Mouse (Mus musculus) mesoderm, embryonic 11.5 days (tissue): ENCODE measurements around the gene Ccdc27.

ENCODE experiments used
- DNase-seq: peaks from one replicate; pipeline ENCODE4 v3.0.0-alpha.2; 2012; ENCODE audit warnings: low read depth, low spot score

Gene Ccdc27

DNA sequence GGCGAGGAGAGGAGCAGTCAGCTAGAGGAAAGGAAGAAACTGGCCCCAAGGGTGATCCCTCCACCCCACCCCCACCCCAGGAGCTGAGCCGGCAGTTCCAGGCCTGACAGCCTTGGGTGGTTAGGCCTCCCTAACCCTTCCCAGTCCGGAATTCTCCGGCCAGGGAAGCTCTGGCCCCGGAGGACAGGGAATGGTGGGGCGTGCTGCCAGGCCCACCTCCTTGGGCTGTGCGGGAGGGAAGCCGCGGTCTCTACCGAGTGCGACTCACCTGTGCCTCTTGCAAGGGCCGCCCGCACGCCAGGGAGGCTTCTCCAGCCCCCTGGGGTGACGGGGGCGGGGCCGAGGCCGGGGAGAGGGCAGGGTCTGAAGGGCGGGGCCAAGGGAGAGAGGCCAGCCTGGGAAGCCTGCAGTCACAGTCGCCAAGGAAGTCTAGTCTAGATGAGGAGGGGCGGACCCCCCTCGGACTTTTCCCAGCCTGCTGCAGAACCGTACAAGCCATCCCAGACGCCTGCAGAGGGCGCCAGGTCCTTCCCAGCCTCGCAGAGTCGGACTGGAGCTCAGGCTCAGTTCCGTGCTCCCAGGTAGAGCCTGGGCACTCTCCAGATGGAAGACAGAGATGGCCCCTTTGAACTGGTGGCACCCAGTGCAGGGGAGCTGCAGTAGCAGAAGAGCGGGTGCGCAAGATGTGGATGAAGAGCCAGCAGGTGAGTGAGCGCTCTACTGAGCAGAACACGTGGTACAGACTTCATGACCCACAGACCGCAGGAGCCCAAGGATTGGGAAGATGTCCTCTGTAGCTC, 16.6 kb downstream of the Ccdc27 start, which contains the start of gene Smim1:
Smim1 (minus strand) TSS at position 590 of the 800 bp plus-strand sequence.
- peak; percentile 72 for DNase-seq

DNA sequence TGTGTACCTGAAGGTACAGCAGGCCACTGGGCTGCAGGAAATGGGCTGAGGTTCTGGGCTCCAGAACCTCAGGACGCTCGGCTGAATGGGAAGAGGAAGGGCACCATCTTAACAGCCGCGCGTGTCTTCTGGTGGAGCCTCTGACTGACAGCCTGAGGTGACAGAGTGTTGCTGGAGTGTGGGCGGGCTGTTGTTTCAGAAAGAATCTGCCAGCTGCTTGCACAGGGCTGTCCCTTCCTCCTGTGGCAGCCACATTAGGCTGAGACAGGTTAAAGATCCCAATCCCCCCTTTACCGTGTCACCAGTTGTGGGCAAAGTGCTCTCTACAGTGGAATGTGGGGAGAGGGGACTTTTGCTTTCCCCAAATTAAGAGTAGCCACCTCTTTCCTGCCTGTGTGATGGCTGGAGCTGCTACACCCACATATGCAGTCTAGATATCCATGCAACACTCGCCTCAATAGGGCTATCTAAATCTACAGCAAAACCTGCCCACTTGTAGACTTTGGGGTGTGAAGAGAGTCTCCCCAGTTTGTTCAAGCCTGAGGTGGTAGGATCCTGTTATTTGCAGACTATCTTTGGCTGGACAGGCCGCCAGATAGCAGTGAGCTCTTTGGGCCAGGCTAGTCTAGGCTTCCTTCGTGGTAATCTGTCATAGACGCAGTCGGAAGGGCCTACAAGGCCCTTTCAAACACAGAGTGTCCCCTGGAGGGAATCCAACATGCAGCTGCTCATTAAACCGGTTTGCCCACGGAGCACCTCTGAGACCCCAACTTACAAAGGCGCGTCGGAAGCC, 17.6 kb downstream of the Ccdc27 start:
- DNase-seq, result no peak

DNA sequence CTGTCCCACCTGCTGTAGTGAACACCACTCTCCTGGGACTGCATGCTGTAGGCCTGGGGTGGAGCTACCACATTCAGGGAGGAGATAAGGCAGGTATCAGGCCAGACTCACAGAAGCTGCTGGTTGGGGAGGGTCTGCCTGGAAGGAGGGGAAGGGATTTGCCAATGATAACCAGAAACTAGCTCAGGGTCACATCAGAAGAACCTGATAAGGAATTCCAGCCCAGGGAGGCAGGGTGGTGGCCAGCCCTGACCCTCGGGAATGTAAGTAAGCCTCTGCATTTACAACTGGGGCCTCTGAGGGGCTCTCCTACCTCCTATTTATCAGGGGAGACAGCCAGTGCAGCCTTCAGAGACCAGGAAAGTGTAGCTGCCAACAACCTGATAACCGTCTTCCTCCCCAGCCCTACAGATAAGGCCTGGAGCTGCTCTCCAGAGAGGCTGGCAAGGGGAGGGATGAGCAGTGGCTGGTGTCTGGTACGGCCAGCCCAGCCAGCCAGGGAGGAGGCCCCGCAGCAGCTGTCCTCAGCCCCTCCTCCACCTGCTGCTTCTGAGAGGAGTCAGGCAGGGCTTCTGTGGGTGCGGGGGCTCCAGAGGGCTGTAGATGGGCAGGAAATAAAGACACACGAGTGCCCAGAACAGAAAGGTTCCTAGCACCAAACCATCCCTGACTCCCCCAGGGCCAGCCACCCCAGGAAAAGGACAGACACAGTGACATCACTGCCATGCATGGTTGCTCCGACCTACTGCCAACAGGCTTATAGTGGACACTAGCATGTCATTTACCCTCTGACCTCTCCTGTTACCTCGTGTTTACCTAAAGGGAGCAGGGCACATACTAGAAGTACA, 18.5 kb downstream of the Ccdc27 start:
- DNase-seq, result peak; percentile 21

DNA sequence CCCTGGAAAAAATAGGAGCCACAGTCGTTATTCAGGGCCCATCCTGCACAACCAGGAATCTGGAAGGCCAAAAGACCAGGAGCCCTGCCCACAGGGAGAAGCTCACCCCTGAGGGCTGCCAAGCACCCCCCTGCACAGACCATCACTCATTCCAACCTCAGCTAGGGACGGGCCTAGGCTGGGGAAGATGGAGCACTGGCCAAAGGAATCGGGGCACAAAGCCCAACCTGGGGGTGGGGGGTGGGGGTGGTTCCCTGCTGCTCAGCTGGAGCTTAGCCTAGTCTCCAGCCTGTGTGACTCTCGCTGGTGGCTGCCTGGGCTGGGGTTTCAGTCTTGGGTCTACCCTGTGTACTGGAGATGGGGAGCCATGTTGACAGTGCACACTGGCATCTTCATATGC, 19.6 kb downstream of the Ccdc27 start:
- no peak for DNase-seq

DNA sequence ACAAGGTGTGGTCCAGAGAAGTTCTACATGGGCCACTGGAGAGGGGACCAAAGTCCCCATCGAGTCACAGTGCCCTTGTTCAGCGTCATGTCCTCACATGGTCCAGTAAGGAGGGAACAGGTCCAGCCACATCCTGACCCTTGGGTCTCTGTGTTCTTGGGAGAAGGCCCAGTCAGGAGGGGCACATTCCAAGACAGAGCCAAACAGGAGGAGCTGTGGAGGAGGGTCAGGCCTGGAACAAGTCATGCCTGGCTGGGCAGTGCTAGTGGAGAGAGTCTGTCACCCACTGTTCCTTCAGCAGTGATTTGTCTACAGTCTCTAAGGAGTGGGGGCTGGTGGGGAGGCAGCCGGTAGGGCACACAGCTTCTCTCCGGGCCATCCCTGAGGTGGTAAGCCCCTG, 20.1 kb downstream of the Ccdc27 start:
- DNase-seq, result no peak

DNA sequence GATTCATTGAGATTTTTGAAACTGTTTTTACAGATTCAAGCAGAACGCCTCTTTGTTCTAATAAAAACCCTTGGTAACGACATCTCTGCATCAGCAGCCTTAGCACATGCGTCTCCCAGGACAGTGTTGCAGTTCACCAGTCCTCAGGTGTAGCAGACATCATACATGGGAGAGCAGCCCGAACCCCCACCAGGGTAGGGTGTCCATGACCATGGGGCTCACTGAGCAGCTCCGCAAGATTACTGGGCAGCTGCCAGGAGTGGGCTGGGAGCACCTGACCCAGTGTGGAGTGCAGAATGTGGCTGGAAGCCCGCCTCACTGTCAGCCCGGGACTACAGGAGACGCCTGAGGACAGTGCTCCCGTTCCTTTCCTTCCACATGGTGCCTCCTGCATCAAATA, 21.0 kb downstream of the Ccdc27 start:
- DNase-seq, result no peak

DNA sequence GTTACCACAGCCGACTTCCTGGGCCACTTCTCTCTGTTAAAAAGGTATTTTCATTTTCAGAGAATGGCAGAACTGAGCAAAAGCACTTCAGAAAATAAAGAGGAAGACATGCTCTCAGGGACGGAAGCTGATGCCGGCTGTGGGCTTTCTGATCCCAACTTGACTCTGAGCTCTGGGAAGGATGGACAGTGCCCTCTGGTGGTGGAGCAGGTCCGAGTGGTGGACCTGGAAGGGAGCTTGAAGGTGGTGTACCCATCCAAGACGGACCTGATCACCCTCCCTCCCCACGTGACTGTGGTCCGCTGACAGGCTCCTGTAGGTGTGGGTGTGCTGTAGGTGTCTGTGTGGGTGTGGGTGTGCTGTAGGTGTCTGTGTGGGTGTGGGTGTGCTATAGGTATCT, 22.9 kb downstream of the Ccdc27 start:
- peak; percentile 43 for DNase-seq

DNA sequence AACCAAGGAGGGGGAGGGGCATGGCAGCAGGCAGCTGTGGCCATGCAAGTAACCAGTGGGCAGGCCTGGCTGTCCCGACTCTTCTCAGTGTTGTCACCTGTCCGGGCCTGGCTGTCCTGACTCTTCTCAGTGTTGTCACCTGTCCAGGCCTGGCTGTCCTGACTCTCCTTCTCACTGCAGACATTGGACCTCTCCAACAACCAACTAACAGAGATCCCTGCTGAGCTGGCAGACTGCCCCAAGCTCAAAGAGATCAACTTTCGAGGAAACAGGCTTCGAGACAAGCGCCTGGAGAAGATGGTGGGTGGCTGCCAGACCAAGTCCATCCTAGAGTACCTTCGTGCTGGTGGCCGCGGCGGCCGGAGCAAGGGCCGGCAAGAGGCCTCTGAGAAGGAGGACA, 27.0 kb downstream of the Ccdc27 start:
- no peak for DNase-seq

DNA sequence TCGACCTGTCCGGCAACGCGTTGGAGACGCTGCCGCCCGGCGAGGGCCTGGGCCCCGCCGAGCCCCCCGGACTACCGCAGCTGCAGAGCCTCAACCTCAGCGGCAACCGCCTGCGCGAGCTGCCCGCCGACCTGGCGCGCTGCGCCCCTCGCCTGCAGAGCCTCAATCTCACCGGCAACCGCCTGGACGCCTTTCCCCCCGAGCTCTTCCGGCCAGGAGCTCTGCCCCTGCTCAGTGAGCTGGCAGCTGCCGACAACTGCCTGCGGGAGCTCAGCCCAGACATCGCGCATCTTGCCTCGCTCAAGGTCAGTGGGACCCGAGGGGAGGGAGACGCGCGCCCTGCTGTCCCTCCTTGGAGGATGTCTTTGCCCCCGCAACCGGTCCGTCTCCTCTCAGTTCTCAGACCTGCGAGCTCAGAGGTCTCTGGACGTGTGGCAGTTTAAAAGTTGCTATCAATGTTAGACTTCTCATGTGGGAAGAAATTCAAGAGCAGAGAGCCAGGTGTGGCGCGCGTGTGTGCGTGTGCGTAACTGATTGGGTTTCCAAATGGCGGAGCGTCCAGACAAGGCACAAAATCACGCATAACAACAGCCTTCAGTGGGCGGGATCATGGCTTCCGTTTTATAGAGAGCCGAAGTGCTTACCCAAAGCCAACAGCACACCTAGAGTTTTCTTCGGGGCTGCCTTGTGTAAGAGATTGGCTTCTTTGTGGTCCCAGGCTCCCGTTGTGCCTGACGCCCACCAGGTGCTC, 30.2 kb downstream of the Ccdc27 start:
- DNase-seq, result peak; percentile 31

DNA sequence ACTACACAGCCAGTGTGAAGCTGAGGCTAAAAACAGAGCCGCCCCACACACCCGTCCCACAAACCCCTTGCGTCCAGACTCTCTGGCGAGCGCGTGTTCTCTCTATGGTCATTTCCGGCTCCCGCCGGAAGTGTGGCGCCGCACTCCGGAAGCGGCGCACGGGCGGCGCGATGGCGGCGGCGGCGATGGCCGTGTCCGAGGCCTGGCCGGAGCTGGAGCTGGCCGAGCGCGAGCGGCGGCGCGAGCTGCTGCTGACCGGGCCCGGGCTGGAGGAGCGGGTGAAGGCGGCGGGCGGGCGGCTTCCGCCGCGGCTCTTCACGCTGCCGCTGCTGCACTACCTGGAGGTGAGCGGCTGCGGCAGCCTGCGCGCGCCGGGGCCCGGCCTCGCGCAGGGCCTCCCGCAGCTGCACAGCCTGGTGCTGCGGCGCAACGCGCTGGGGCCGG, 30.8 kb downstream of the Ccdc27 start, which contains the start of gene Lrrc47:
Lrrc47 (plus strand) TSS at position 86 of the 444 bp plus-strand sequence.
- DNase-seq, result peak; percentile 89

DNA sequence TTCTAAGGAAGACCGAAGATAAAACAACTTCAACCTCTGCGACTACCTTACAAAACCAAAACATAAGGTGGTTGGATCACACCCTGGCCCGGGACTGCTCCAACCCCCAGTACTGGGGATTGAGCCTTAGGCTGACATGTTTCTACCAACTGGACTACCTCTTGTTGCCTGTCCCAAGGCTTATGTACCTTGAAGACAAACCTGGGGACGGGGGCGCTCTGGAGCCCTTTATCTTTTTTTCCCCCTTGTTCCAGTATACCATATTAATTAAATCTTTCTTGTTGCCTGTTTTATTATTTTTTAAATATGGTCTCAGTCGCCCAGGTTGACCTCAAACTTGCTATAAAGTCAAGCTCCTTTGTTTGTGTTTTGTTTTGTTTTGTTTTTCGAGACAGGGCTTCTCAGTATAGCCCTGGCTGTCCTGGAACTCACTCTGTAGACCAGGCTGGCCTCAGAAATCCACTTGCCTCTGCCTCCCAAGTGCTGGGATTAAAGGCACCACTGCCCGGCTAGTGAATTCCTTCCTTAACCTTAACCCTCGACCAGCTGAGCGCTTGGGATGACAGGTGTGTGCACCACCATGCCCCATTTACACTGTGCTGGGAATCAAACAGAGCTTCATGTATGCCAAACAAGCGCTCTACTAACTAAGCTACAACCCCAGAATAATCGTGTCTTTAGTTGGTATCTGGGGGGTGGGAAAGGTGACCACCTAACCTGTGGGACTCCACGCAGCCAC, 31.4 kb downstream of the Ccdc27 start:
- no peak for DNase-seq

DNA sequence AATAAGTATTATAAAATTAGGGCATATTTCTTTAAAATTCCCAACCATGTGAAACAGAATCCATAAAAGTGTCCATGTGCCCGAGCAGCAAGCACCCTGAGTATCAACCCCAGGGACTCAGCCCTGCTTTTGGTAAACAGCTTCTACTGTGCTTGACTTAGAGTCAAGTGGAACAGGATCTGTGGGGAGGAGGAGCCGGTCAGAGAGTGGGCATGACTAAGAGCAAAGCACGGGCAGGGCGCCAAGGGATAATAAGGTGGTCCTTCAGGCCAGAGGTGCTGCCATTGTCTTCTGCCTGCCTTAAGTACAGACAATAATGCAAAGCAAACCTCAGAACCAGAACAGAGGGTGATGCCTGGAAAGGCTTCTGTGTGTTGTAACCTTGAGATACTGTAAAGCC, 34.7 kb downstream of the Ccdc27 start:
- no peak for DNase-seq

DNA sequence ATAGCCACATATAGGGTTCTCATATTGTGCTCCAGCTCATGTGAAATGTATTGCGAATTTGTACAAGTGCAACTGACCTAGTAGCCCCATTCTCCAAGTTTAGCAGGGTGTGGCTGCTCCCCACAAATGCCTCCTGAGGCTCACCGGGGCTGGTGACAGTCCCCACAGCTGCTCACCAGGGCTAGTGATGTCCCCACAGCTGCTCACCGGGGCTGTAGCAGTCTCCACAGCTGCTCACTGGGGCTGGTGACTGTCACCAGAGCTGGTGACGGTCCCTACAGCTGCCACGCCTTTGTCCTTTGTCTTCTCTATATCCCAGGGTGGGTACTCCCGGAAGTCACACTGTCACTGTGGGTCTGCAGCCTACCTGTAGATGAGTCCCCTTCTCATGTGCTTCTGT, 36.2 kb downstream of the Ccdc27 start:
- no peak for DNase-seq

DNA sequence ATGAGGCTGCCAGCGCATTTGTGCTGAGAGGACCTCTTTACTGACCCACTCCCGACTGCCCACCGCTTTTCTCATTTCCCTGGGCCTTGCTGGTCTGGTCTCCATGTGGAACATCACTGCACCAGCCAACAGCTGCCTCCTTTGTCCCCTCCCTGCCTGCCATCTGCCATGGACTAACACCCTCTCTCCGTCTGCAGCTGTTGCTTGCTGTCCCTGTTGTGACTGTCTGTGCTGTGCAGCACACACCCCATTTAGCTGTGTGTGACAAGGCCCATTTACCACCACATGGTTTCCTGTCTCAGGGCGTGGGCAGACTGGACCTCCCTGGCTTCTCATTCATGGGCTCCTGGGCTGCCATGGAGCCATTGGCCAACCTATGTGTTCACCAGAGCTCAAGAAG, 37.0 kb downstream of the Ccdc27 start:
- no peak for DNase-seq

DNA sequence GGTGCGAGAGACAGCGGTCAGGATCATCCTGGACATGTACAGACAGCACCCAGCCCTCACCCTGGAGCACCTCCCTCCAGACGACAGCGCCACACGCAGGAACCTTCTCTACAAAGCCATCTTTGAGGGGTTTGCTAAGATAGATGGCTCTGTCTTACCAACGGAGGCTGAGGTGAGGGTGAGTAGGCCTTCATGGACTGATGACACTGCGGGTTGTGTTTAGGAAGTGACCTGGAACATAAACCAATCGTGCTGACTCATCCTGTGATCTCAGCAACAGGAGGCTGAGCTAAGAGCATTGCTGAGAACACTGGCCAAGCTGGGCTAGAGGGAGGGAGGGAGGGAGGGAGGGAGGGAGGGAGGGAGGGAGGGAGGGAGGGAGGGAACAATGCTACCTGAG, 49.0 kb downstream of the Ccdc27 start:
- no peak for DNase-seq

DNA sequence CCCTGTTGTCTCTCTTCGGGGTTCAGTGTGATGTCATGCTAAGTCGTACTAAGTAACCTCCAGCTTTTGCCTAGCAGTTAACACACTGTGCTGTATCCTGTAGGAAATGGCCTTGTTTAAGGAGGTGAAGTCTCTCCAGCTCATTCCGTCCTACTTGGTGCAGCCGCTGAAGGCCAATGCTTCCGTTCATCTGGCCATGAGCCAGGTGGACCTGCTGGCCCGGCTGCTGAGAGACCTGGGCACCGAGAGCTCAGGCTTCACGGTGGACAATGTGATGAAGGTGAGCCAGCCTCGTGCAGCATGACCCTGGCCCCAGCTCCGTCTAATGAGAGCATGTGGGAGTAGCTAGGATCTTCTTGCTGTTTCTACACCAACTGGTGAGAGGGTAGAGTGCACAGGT, 49.8 kb downstream of the Ccdc27 start:
- DNase-seq, result no peak

DNA sequence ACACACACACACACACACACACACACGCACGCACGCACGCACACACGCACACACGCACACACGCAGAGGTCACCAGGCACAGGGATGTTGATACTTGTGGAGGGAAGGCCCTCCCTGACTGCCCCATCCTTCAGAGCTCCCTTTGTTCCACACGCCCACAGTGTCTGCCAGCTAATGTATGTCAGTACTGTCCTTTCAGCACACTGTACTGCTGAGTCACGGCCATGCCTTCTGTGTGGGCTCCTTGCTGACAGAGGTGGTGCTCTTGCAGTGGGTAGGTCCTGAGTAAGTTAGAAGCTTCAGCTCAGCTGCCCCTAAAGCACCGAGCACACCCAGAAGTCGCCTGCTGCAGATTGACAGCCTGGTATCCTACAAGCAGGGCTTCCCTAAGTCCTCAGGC, 62.0 kb downstream of the Ccdc27 start:
- no peak for DNase-seq

DNA sequence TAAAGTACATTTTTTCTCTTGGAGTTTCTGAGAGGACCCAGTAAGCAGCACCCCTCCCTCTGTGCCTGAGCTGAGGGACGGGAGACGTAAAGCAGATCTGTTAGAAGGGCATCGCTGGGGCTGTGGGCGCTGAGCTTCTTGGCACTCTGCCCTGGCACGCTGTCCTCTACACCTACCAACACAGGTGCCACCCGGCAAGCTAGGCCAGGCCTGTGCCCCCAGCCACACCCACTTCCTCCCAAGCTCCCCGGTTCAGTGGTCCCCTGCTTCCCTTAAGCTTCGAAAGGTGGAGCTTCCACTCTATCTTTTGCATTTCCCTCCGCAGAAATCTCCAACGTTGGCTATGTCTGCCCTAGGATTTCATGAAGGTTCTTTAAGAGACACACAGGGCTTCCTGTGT, 63.2 kb downstream of the Ccdc27 start:
- no peak for DNase-seq
